Mouse (Mus musculus) embryonic facial prominence, embryonic 13.5 days (tissue): ENCODE data around the gene Nfic. TPM values are rescaled to one million over a fixed set of nuclear protein-coding genes. Genes with fewer than 3 reads are reported as not detected.
A peak's percentile ranks its signal among the peaks of the same experiment; 100 is the strongest.

ENCODE experiments used
- ATAC-seq: fragments of 200-750 bp; cut with Nextera tagmentation; 2 replicates; pipeline ENCODE4 v1.8.0; 2017; ENCODE audit warnings: low read depth; ENCODE audit not compliant: insufficient number of reproducible peaks, insufficient read depth, low FRiP score, low TSS enrichment
- H3K27ac ChIP-seq: fragments of 300-500 bp; sonication (generic); 2 replicates; pipeline ENCODE4 v1.5.1; 2015; ENCODE audit warnings: moderate library complexity, mild to moderate bottlenecking, inconsistent platforms
- H3K27me3 ChIP-seq: fragments of 300-500 bp; sonication (generic); 2 replicates; pipeline ENCODE4 v1.6.1; 2015; ENCODE audit warnings: mild to moderate bottlenecking, inconsistent platforms
- H3K36me3 ChIP-seq: fragments of 300-500 bp; sonication (generic); 2 replicates; pipeline ENCODE4 v1.6.1; 2015; ENCODE audit warnings: mild to moderate bottlenecking, inconsistent platforms
- H3K4me1 ChIP-seq: fragments of 300-500 bp; sonication (generic); 2 replicates; pipeline ENCODE4 v1.6.1; 2015; ENCODE audit warnings: inconsistent platforms
- H3K4me2 ChIP-seq: fragments of 300-500 bp; sonication (generic); 2 replicates; pipeline ENCODE4 v1.6.1; 2015; ENCODE audit warnings: moderate library complexity, mild to moderate bottlenecking, inconsistent platforms
- H3K4me3 ChIP-seq: fragments of 300-500 bp; sonication (generic); 2 replicates; pipeline ENCODE4 v1.5.1; 2015; ENCODE audit warnings: mild to moderate bottlenecking, inconsistent platforms
- H3K9ac ChIP-seq: fragments of 300-500 bp; sonication (generic); 2 replicates; pipeline ENCODE4 v1.6.1; 2015; ENCODE audit warnings: mild to moderate bottlenecking, inconsistent platforms
- H3K9me3 ChIP-seq: fragments of 300-500 bp; sonication (generic); 2 replicates; pipeline ENCODE4 v1.6.1; 2016; ENCODE audit warnings: inconsistent platforms
- WGBS: fragments of 180-500 bp; shearing (Covaris S2); methylation state at CpG from one replicate; pipeline ENCODE4 v1.1.7; 2015; ENCODE audit warnings: mixed read lengths; 5-methylcytosine and 5-hydroxymethylcytosine counted together
- polyA plus RNA-seq: library from polyadenylated mRNA; unstranded; fragments of >200 nt; fragmentation: Nextera tagmentation; extraction: Ambion mirVana; gene quantifications from 2 replicates; pipeline ENCODE4 v1.2.1, GENCODE M21; 2015

The Nfic gene
- polyA plus RNA-seq, 1 experiment from 2014 or later = 96.1 TPM

- Histone ChIP-seq H3K27me3 (peaks cover 91% of the 10 kb centered on the region), H3K4me1 (peaks cover 16% of the 10 kb centered on the region), H3K4me2 (no peak overlapping the region), H3K9ac (no peak overlapping the region), H3K36me3 (no peaks in the 10 kb centered on the region), H3K27ac (no peak overlapping the region), H3K9me3 (no peaks in the 10 kb centered on the region), H3K4me3 (no peak overlapping the region)
- WGBS = 4% methylated on average over 5 of the region's 5 CpGs
- no peak; the same call in 1 of the 2 replicates for ATAC-seq
Measured at GRCm38 (mm10) chr10:81465265-81465645, 9.8 kb upstream of the Nfic start.

GRCm38 (mm10) chr10:81464405-81465264 lies 9.2 kb upstream of the Nfic start:
- H3K9ac ChIP-seq = peak overlapping the region; percentile 58
- H3K4me1 ChIP-seq = peaks cover 16% of the 10 kb centered on the region
- H3K27me3 ChIP-seq = peaks cover 97% of the 10 kb centered on the region
- no peak overlapping the region for H3K27ac ChIP-seq
- H3K36me3 ChIP-seq = no peaks in the 10 kb centered on the region
- H3K4me3 ChIP-seq = peak overlapping the region; percentile 40
- H3K9me3 ChIP-seq = no peaks in the 10 kb centered on the region
- 3% methylated on average over 32 of the region's 33 CpGs for WGBS
- peak; percentile 52 for ATAC-seq
- H3K4me2 ChIP-seq = peak overlapping the region; percentile 58

- peaks cover 100% of the 10 kb centered on the region for H3K27me3 ChIP-seq
- no peaks in the 10 kb centered on the region for H3K36me3 ChIP-seq
- H3K9me3 ChIP-seq = no peaks in the 10 kb centered on the region
- no peak overlapping the region; the same call in 1 of the 2 replicates for H3K4me2 ChIP-seq
- H3K27ac ChIP-seq = no peak overlapping the region
- H3K4me1 ChIP-seq = peaks cover 16% of the 10 kb centered on the region
- H3K9ac ChIP-seq = no peak overlapping the region
- H3K4me3 ChIP-seq = 0 out of 2 replicates have a peak overlapping the region, but pooled peaks have one; percentile 40
- 65% methylated on average over 4 of the region's 4 CpGs for WGBS
- ATAC-seq = no peak
Measured at GRCm38 (mm10) chr10:81463531-81463930, 8.1 kb upstream of the Nfic start.

DNA sequence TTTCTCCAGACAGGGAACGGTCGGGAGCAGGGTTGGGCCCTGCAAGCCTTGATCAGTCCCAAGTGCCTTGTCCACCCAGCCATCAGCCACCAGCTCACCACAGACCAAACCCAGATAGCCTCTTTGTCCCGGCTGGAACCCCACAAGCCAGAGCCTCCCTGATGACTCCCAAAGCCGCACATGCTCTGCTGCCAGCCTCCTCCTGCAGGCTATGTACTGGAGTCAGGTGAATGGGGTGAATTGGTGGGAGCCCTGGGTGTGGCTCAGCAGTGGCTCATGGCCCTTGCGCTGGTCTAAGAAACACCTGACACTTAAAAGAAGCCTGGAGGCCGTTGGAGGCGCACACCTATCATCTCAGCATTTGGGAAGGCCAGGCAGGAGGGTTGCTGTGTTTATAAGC lies 7.5 kb upstream of the Nfic start:
- no peak overlapping the region for H3K4me3 ChIP-seq
- peaks cover 16% of the 10 kb centered on the region for H3K4me1 ChIP-seq
- H3K4me2 ChIP-seq = no peak overlapping the region
- ATAC-seq = no peak
- no peak overlapping the region for H3K27ac ChIP-seq
- H3K9ac ChIP-seq = no peak overlapping the region
- H3K9me3 ChIP-seq = no peaks in the 10 kb centered on the region
- no peaks in the 10 kb centered on the region for H3K36me3 ChIP-seq
- H3K27me3 ChIP-seq = peaks cover 99% of the 10 kb centered on the region
- 76% methylated on average over 7 of the region's 7 CpGs for WGBS

- no peak overlapping the region for H3K27ac ChIP-seq
- H3K36me3 ChIP-seq = no peaks in the 10 kb centered on the region
- H3K4me1 ChIP-seq = peaks cover 16% of the 10 kb centered on the region
- no peaks in the 10 kb centered on the region for H3K9me3 ChIP-seq
- H3K9ac ChIP-seq = no peak overlapping the region
- 36% methylated on average over 7 of the region's 7 CpGs for WGBS
- H3K27me3 ChIP-seq = peaks cover 99% of the 10 kb centered on the region
- peak overlapping the region; percentile 33 for H3K4me2 ChIP-seq
- no peak for ATAC-seq
- H3K4me3 ChIP-seq = no peak overlapping the region
Measured at GRCm38 (mm10) chr10:81462415-81462804, 7.0 kb upstream of the Nfic start.

DNA sequence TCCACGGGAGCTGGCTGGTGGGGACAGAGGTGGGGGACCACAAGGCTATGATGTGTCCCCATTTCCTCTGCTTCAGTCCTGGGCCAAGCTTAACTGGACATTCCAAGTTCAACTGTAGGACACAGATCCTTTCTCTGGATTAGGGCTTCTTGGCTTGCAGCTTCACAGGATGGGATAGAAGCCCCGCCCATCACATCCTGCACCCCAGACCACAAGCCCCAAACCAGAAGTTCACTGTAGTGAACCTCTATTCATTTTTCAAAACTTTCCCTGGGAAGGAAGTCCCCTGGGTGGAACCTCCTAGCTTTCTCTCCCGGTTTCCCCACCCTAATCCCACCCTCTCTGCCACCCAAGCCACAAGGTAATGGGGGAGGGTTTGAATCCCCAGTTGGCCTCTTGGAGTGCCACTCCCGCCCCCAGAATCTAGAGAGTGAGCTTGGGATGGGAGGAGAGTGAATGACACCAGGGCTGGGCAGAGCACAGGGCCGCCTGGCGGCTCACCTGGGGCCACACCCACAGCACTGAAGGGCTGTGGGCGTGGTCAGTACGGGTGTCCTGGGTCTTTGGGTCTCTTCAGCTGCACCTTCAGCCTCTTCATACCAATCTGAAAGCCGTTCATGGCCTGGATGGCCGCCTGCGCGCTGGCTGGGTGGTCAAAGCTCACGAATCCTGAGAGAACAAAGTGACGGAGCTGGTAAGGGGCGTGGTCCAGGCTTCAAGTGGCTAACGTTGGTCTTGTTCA lies 6.4 kb upstream of the Nfic start:
- Histone ChIP-seq H3K27me3 (peaks cover 99% of the 10 kb centered on the region), H3K4me2 (peak overlapping the region; percentile 33), H3K36me3 (no peaks in the 10 kb centered on the region), H3K4me3 (peak overlapping the region; percentile 10; the same call in 1 of the 2 replicates), H3K27ac (no peak overlapping the region), H3K9me3 (no peaks in the 10 kb centered on the region), H3K9ac (no peak overlapping the region), H3K4me1 (peaks cover 16% of the 10 kb centered on the region)
- WGBS = 6% methylated on average over 16 of the region's 16 CpGs
- ATAC-seq = no peak

DNA sequence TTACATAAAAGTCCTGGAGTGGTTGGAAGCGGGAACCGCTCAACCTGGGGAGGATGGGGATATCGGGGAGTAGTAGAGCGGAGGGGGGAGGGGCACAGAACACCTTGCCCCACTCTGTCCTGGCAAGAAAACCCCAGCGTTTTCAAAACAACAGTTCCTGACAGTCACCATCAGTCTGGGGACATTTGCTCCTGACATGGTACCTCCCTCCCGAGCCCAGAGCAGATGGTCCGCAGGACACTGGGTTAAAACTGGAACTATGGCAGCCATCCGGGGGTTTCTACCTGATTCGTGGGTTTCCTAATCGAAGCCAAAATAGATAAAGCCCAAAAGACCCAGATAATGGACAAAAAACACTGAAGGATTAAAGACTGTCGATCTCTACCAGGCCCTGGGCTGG lies 5.5 kb upstream of the Nfic start:
- no peaks in the 10 kb centered on the region for H3K9me3 ChIP-seq
- H3K27me3 ChIP-seq = peaks cover 99% of the 10 kb centered on the region
- 44% methylated on average over 11 of the region's 11 CpGs for WGBS
- no peak for ATAC-seq
- no peak overlapping the region for H3K27ac ChIP-seq
- no peaks in the 10 kb centered on the region for H3K36me3 ChIP-seq
- H3K4me2 ChIP-seq = no peak overlapping the region
- no peak overlapping the region for H3K9ac ChIP-seq
- H3K4me3 ChIP-seq = no peak overlapping the region
- H3K4me1 ChIP-seq = peaks cover 16% of the 10 kb centered on the region

GRCm38 (mm10) chr10:81460471-81460870 lies 5.0 kb upstream of the Nfic start:
- H3K36me3 ChIP-seq = no peaks in the 10 kb centered on the region
- H3K27me3 ChIP-seq = peaks cover 99% of the 10 kb centered on the region
- no peak overlapping the region for H3K27ac ChIP-seq
- H3K9me3 ChIP-seq = no peaks in the 10 kb centered on the region
- no peak overlapping the region for H3K4me3 ChIP-seq
- no peak overlapping the region for H3K4me2 ChIP-seq
- ATAC-seq = no peak
- H3K4me1 ChIP-seq = peaks cover 16% of the 10 kb centered on the region
- H3K9ac ChIP-seq = no peak overlapping the region
- 27% methylated on average over 20 of the region's 20 CpGs for whole genome bisulfite sequencing

- 58% methylated on average over 21 of the region's 21 CpGs for WGBS
- H3K27me3 ChIP-seq = peaks cover 99% of the 10 kb centered on the region
- H3K27ac ChIP-seq = no peak overlapping the region
- no peak for ATAC-seq
- H3K9me3 ChIP-seq = no peaks in the 10 kb centered on the region
- H3K4me1 ChIP-seq = peaks cover 11% of the 10 kb centered on the region
- H3K4me3 ChIP-seq = no peak overlapping the region
- no peak overlapping the region for H3K4me2 ChIP-seq
- H3K9ac ChIP-seq = no peak overlapping the region
- no peaks in the 10 kb centered on the region for H3K36me3 ChIP-seq
Measured at GRCm38 (mm10) chr10:81459399-81459798, 4.0 kb upstream of the Nfic start.

DNA sequence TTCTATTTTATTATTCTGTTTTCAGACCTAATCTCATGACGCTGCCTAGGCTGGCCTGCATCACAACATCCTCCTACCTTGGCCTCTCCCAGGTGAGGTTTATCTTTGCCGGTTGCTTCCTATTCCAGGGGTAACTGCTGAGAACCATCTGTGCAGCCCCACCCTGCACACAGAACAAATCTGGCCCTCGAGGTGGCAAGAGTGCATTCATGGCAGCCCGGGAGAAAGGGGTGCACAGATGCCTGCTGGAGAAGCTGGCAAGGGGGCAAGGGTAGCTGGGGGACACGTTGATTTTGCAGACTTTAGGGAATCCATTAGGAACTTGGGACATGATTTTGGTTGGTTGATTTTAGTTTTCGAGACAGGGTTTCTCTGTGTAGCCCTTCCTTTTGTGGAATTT lies 2.8 kb upstream of the Nfic start:
- no peak overlapping the region for H3K4me3 ChIP-seq
- WGBS = 79% methylated on average over 6 of the region's 6 CpGs
- peaks cover 99% of the 10 kb centered on the region for H3K27me3 ChIP-seq
- H3K9ac ChIP-seq = no peak overlapping the region
- H3K36me3 ChIP-seq = no peaks in the 10 kb centered on the region
- ATAC-seq = no peak
- no peaks in the 10 kb centered on the region for H3K9me3 ChIP-seq
- no peak overlapping the region for H3K27ac ChIP-seq
- H3K4me2 ChIP-seq = no peak overlapping the region
- H3K4me1 ChIP-seq = peaks cover 7% of the 10 kb centered on the region

- Histone ChIP-seq H3K4me2 (no peak overlapping the region), H3K36me3 (no peaks in the 10 kb centered on the region), H3K4me1 (peaks cover 12% of the 10 kb centered on the region), H3K4me3 (no peak overlapping the region), H3K9me3 (no peaks in the 10 kb centered on the region), H3K27ac (no peak overlapping the region), H3K9ac (no peak overlapping the region), H3K27me3 (peaks cover 99% of the 10 kb centered on the region)
- no peak for ATAC-seq
- 88% methylated on average over 8 of the region's 8 CpGs for WGBS
Measured at GRCm38 (mm10) chr10:81457624-81458023, 2.2 kb upstream of the Nfic start.
